Mouse (Mus musculus): ENCODE results near the gene Ube2n.
"Not testable (repeated sequence)": the region's sequence is repeated elsewhere in the genome, so short reads cannot be mapped to it uniquely, and the experiment has no call there.

Ube2n gene

DNA sequence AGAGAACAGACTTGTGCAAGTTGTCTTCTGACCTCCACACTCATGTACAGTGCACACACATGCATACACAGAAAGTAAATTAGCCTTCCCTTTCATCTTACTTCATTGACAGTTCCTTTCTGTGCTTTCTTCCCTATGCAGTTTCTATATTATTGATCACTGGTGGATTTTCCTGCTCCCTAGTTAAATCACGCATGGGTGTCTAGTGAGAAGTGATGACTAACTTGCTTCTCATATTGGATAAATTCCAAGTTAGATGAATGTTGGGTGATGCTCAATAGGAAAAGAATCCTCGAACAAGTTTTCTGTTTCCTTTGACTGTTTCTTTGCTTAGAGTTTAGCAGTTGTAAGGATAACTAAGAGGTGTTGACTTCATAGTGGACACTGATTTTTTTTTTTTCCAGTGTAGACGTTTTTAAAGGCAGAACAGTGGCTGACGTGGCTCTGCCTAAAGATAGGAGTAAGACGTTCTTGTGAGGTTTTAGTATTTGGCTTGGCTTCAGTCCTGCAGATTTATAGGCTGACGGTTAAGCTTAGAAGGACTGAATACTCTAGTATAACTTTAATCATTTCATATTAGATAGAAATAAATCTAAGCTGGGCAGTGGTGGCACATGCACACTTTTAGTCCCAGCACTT lies 10.2 kb downstream of the Ube2n start:
- no peak for DNase-seq (ENCODE audit: low read depth, low spot score)

DNA sequence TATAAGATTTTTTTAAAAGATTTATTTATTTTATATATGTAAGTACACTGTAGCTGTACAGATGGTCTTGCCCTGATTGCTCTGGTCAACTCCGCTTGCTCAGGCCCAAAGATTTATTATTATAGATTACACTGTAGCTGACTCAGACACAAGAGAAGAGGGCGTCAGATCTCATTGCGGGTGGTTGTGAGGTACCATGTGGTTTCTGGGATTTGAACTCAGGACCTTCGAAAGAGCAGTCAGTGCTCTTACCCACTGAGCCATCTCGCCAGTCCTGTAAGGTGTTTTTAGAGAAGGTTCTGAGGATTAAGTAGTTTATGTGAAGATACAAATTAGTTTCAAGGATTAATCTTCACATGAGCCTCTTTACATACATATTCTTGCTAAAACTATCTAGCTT lies 10.9 kb downstream of the Ube2n start:
- no peak for DNase-seq (ENCODE audit: low read depth, low spot score)

DNA sequence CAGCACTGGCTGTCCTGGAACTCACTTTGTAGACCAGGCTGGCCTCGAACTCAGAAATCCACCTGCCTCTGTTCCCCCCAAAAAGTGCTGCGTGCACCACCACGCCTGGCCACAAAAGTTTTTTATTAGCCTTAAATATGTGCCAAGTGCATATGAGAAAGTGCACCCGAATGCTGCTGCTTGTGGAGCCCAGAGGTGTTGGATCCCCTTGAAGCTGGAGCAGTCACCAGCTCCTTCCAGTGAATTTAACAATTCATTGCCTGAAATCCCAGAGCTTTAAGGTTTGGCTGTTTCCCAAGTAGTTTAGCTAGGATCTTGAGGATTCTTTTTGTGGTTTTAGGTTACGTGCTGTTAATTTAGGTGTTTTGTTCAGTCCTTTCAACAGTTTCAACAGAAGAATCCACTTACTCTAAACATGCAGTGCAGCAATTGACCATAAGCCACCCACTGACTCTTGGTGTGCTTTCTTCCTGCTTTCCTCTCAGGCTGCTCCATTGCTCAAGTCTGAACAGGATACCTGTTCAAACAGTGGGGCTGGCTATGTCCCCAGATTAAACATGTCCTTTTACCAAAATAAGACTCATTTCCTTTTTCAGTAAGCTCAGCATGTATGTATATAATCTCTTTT lies 11.7 kb downstream of the Ube2n start:
- DNase-seq (ENCODE audit: low read depth, low spot score): no peak

DNA sequence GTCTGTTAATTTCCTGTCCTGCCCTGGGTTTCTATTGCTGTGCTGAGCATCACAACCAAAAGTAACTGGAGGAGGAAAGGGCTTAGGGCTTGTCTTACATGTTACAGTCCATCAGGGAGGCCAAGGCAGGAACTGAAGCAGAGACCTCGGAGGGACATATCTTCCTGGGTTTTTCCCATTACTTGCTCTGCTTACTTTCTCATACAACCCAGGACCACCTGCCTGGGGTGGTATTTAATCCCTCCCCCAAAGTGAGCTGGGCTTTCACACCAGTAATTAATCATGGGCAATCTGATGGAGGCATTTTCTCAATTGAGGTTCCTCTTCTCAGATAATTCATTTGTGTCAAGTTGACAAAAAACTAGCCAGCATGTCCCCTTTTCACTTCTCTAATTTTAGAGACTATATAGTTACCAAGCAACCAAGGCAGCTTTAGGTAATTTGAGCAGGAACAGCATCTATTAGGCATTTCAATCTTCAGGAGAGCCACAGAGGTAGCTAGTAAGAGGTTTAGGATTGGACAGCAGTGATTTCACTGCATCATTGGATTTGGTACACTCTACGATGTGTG lies 15.7 kb downstream of the Ube2n start:
- DNase-seq (ENCODE audit: low read depth, low spot score): no peak

DNA sequence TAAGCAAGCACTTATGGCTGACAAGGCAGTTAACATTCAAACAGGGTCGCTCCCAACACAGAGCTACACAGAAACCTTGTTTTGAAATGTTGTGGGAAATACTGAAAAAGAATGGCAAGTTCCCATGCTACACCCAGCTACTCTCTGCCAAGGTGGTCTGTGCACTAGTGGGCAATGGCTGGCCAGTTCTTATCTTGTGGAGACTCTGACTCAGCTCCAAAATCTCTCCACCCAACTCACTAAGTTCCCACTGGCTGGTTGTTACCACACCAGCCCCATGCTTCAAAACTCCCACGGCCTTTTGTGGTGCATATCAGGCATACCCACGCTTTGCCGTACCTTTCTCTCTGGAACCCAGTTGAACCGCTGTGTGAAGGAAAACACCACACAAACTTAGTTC lies 18.0 kb downstream of the Ube2n start:
- no peak for DNase-seq (ENCODE audit: low read depth, low spot score)

DNA sequence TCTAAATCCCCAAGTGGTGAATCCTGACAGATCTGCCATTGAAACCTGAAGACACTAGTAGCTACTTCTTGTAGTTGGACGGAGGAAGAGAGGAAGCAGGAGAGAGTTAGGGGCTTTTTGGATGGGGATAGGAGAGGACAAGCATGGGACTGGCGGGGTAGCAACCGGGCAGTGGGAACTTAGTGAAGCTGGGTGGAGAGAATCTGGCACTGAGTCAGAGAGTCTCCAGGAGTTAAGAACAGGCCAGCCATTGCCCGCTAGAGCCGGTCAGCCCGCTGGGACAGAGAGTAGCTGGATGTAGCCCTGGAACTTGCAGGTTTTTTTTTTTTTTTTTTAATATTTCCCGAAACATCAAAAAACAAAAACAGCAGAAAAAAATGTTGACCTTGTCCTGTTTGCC lies 18.4 kb downstream of the Ube2n start:
- DNase-seq (ENCODE audit: low read depth, low spot score): no peak

DNA sequence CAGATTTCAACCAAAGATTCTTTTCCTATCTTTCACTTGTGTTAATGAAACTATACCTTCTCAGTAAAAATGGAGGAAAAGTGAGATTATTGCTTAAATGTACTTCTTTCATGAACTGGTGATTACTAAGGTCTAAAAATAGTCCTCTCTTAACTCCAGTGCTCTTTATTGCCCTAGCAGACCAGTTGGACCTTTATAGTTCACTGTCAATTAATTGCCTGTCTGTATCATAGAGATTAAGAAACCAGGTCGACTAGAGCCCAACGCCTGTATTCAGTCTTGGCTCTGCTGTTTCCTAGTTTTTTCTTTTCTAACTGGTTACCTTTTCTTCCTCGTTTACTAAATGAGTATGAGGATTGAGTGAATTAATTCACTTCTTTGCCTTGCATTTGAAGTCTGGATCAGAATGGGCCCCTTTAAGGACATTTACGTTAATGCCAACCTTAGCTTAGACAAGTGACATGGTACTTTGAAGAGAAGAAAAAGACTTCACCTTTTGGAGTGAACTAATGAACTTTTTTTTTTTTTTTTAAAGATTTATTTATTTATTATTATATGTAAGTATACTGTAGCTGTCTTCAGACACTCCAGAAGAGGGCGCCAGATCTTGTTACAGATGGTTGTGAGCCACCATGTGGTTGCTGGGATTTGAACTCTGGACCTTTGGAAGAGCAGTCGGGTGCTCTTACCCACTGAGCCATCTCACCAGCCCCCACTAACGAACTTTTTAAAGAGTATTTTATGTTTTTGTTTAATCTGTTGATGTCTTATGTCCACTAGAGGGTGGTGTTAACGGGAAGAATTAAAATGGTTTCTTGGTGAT lies 20.7 kb downstream of the Ube2n start:
- DNase-seq (ENCODE audit: low read depth, low spot score): no peak

DNA sequence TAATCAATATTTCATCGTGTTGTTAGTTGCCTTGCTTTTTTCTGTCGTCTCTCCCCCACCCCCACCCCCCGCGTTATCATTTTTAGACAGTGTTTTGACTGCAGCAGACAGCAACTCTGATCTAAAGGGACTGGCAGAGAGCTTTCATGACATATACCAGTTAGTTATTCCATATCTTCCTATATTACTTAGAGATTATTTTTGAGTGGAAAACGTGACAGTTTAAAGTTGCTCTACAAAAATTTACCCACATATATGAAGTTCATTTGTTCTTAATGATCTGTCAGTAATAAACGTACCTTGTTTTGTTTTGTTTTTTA lies 21.2 kb downstream of the Ube2n start:
- no peak for DNase-seq (ENCODE audit: low read depth, low spot score)

DNA sequence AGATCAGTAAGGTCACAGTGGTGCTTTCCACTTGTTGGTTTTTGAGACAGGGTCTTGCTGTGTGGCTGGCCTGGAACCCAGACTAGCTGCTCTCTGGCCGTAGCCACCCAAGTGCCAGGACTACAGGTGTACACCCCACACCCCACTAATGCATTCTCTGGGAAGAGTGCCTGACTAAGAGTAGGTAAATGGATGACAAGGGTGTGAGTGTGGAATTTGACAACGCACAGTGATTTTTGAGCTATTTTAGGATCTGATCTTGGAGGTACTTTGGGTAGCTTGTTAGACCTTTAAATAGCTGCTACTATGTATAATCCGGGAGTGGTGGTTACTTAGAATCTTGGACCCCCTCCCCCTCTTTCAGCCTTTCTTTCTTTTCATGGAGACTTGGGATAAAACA lies 24.3 kb downstream of the Ube2n start:
- no peak for DNase-seq (ENCODE audit: low read depth, low spot score)

DNA sequence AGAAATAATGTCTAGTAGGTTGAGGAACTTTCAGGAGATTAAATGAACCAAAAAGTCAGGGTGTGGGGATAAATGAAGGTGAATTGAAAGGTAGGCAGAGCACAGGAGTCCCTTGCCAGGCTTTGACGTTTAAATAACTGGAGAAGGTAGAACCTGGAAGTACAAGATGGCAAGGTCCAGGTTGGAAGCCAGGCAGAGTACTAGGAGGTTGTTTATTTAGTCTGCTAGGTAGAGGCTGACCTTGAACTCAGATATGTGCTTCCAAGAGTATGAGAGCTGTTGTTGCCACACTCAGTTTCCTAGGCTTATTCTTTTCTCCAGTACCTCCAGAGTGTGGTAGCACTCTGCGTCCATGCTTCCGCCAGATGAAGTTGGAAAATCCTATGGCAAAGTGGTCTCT lies 24.9 kb downstream of the Ube2n start:
- no peak for DNase-seq (ENCODE audit: low read depth, low spot score)

DNA sequence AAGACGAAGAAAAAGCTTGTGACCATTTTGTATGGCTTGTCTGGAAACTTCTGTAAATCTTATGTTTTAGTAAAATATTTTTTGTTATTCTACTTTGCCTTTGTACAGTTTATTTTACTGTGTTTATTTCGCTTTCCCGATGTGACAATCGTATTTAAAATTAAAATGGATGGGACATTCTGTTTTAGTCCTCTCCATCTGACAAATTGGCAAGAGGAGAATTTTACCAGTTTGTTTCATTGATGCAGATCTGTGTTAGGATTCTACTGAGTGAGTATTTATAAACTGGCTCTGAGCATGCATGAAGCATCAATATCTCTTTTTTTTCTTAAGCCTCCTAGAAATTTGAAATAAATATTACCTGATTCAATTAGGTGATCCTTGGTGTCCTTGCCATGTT lies 28.0 kb downstream of the Ube2n start:
- DNase-seq (ENCODE audit: low read depth, low spot score): no peak

DNA sequence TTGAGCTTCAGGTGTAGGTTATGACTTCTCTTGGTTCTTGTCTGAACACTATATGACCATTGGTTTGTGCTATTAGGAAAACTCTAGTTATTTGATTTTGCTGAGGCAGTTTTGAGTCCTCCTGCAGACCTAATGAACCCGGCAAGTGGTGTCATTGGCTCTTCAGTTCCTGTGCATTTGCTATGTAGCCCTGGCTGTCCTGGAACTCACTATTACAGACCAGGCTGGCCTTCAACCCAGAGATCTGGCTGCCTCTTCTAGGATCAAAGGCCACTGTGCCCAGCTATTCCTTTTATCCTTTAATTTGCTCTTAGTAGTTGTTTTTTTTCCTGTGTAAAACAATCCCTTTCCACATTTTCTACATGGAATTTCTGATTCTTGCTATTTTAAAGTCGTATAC lies 28.4 kb downstream of the Ube2n start:
- no peak for DNase-seq (ENCODE audit: low read depth, low spot score)

DNA sequence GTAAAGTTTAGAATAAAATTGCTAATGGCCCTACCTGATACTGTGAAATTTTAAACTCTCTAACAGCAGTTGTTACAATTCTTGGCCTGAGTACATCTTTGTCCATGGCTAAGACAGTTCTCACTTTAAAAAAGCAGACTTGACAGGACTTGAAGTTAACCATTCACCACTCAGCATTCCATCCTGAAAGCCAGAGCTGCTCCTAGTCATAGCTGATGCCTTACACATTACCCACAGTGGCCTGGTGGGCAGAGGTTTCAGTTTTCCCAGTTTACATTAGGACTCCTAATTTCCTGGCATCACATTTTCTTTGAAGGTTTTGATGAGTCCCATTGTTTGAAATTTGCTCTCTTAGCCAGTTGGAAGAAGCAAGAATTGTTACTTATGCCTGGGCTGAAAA lies 29.1 kb downstream of the Ube2n start:
- no peak for DNase-seq (ENCODE audit: low read depth, low spot score)

DNA sequence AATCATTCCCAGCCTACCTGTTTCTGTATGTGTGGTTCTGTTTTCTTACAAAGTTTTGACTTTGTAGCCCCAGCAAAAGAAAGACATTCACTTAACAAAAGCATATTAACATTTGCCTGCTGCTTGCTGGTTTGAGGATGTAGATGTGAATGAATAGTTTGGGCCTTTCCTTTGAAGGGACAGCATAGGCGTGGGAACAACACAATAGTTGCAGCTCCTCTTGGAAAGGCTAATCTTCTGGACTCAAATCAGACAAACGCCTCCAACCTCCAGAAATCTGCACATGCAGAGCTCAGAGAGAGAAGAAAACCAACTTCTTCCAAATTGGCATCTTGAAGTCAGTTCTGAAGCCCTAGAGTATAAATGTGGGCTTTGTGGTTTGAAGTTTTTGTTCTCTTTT lies 29.7 kb downstream of the Ube2n start:
- DNase-seq (ENCODE audit: low read depth, low spot score): no peak

DNA sequence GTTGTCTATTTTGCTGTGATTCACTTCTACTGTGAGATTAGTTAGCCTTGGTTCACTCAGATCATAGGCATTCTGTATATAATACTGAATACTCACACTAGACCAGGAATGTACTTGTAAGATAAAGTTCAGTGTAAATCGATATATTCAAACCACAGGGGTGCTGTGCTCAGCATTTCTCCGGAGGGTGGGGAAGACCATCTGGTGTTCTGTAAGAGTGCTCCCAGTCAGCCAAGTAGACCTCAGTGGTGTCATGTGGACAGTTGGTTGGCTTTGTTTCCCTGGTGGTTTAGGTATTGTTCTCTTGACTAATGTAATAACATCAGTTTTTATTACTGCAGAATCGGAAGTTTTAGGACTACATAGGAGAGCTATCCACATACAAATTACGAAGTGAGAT lies 30.1 kb downstream of the Ube2n start:
- DNase-seq (ENCODE audit: low read depth, low spot score): no peak

DNA sequence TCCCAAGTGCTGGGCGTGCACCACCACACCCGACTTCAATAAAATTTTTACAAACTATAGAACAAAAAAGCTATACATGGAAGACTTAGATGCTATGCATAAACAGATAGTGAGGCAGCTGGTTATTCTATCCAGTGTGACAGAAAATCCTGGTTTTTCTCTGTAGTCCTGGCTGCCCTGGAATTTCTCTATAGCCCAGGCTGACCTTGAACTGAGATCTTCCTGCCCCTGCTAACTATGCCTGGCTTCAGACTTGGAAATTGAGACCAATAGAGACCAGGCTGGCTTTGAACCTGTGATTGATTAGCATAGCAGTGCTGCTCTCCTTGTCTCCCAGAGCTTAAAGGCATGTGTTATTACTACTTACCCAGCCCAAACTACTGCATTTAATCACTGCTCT lies 31.2 kb downstream of the Ube2n start:
- no peak for DNase-seq (ENCODE audit: low read depth, low spot score)

DNA sequence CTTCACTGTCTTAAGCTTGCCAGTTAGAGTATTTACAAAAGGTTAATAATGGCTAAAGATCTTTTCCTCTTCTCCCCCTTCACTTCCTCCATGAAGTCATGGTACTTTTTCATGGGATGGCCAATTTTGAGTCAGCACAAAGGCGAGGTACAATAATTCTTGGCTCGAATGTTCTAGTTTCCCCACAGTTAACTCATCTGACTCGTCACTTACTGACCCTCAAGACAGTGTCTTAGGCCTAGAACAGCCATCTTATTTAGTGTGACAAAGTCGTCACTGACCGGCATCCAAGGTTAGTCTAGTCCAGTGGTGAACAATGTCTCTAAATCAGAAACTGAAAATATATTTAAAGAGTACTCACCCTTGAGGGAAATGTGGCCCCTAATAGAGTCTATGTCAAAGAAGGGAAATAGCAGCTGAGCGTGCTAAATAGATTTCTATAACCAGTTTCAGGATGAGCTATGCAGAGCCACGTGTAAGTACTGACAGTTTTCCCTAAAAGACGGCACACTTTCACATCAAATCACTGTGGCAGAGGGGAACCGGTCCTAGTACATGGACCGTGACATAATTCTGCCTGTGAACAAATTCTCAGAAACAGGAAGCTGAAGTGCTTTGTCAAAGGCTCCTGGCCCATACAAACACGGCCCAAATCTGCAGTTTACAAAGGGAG lies 33.3 kb downstream of the Ube2n start:
- no peak for DNase-seq (ENCODE audit: low read depth, low spot score)

DNA sequence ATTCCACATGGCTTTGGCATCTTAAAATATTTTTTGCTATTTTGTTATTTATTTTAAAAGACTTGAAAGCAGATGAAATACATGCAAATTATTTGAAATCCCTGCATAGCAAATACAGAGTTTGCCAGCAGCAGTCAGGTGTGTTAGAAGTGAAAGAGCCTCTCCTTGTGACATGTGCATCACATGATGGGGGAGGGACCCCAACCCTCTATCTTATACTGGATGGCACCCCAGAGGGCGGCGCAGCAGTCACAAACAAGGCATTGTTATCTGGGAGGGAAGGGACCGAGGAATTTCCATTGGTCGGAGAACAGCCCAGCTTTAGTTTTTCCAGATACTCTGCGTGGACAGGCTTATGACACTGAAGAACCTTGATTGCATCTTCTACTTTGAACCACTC lies 34.1 kb downstream of the Ube2n start:
- not testable (repeated sequence) for DNase-seq (ENCODE audit: low read depth, low spot score)

DNA sequence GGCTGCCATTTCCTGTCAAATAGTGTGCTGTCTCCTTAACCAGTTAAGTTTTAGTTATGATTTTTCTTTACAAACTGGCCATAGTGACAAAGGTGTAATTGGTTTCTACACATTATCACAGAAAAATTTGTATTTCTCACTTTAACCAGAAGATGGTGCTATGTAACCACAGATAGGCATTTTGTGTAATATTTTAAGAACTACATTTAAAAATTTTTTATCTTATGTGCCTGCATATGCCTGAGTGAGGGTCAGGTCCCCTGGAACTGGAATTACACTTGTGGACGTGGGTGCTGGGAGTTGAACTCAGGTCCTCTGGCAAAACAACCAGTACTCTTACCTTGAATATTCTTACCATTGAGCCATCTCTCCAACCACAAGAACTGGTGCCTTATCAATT lies 35.6 kb downstream of the Ube2n start:
- no peak for DNase-seq (ENCODE audit: low read depth, low spot score)

DNA sequence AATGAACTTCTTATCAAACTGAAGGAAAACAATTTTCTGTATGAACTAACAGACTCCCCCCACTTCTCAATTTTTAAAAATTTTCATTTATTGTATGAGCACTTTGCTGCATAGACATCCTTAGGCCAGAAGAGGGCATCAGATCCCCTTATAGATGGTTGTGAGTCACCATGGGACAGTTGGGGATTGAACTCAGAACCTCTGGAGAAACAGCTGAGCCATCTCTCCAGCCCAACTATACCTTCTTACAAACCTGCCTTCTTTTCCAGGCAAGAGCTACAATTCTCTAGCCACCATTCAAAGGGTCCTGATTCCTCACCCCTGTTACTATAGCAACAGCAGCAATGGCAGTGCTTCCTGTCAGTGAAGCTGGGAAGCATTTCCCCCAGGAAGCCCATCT lies 36.8 kb downstream of the Ube2n start:
- DNase-seq (ENCODE audit: low read depth, low spot score): no peak

DNA sequence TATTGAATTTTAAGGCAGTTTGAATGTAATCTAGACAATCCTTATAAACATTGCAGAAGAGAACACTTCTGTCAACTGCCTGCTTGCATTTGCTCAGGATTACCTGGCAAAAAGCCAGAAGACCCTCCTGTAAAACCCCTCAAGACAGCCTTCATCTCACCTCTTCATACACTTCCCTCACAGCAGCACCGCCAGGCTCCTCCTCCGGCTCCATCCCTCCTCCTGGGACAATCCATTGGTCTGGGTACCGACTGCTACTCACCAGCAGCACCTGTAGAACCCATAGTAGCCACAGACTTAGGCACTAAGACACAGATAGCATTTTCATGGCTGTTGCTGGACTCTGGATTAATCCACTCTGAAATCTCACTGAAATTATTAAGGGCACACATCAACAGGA lies 37.4 kb downstream of the Ube2n start:
- DNase-seq (ENCODE audit: low read depth, low spot score): no peak

DNA sequence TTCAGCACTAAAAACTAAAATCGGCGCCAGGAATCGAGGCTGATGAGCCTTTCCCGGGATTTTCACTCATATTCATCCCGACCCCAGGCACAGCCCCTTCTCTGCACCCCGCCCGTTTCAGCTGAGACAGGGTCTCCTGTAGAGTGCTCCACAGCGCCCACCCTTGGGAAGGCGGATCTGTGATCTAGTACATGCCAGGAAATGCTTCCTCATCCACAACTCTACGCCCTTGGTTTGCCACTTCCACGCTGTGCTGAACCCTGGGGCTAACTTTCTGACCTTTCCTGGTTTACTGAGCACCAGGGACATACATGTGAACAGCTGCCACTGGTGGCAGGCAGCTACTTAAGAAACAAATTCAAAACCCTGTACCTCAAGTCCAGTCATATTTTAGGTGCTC lies 40.9 kb downstream of the Ube2n start:
- DNase-seq (ENCODE audit: low read depth, low spot score): no peak
